Mouse (Mus musculus): Measurements from ENCODE around the gene Cacna2d3. TPM values are rescaled to one million over a fixed set of nuclear protein-coding genes. Genes with fewer than 3 reads are reported as not detected.

The Cacna2d3 gene
- polyA plus RNA-seq, 1 experiment from 2014 or later, result 1.1 TPM

GRCm38 (mm10) chr14:29707561-29708335 is 13.9 kb downstream of the Cacna2d3 start:
- Histone ChIP-seq H3K9me3 (no peaks in the 10 kb centered on the region), H3K4me3 (no peak overlapping the region), H3K36me3 (no peaks in the 10 kb centered on the region), H3K4me1 (peaks cover 14% of the 10 kb centered on the region), H3K27ac (no peak overlapping the region), H3K27me3 (ENCODE audit: insufficient read depth, poor library complexity, severe bottlenecking) (peaks cover 33% of the 10 kb centered on the region)
- DNase-seq (ENCODE audit: low spot score), result no peak
- WGBS, result 30% methylated on average over 18 of the region's 18 CpGs

GRCm38 (mm10) chr14:29702762-29703161 is 18.9 kb downstream of the Cacna2d3 start:
- H3K9me3 ChIP-seq, result no peaks in the 10 kb centered on the region
- H3K36me3 ChIP-seq, result no peaks in the 10 kb centered on the region
- H3K4me1 ChIP-seq, result peaks cover 8% of the 10 kb centered on the region
- DNase-seq (ENCODE audit: low spot score), result no peak
- peaks cover 10% of the 10 kb centered on the region for H3K27me3 ChIP-seq (ENCODE audit: insufficient read depth, poor library complexity, severe bottlenecking)
- no peak overlapping the region for H3K27ac ChIP-seq
- no peak overlapping the region for H3K4me3 ChIP-seq
- 49% methylated on average over 5 of the region's 5 CpGs for WGBS

GRCm38 (mm10) chr14:29696131-29696530 is 25.5 kb downstream of the Cacna2d3 start:
- WGBS, result 8% methylated on average over 3 of the region's 3 CpGs
- Histone ChIP-seq H3K36me3 (no peaks in the 10 kb centered on the region), H3K4me1 (no peaks in the 10 kb centered on the region)

GRCm38 (mm10) chr14:29672436-29673050 is 49.1 kb downstream of the Cacna2d3 start:
- 0 out of 2 replicates have a peak, but pooled peaks cover 3% of the 10 kb centered on the region for H3K4me1 ChIP-seq
- H3K36me3 ChIP-seq, result no peaks in the 10 kb centered on the region
- H3K27ac ChIP-seq, result no peak overlapping the region
- DNase-seq (ENCODE audit: low spot score), result peak; percentile 59
- H3K9me3 ChIP-seq, result no peaks in the 10 kb centered on the region
- WGBS, result 48% methylated on average over 1 of the region's 1 CpGs
- H3K4me3 ChIP-seq, result no peak overlapping the region
- no peaks in the 10 kb centered on the region for H3K27me3 ChIP-seq (ENCODE audit: insufficient read depth, poor library complexity, severe bottlenecking)

More at GRCm38 (mm10) chr14:29696131-29696530, 25.5 kb downstream of the Cacna2d3 start:
- no peak overlapping the region for H3K4me3 ChIP-seq
- peaks cover 6% of the 10 kb centered on the region; the same call in 1 of the 2 replicates for H3K27me3 ChIP-seq (ENCODE audit: insufficient read depth, poor library complexity, severe bottlenecking)
- H3K27ac ChIP-seq, result no peak overlapping the region
- no peak for DNase-seq (ENCODE audit: low spot score)
- no peaks in the 10 kb centered on the region for H3K9me3 ChIP-seq

GRCm38 (mm10) chr14:29669826-29670225 is 51.8 kb downstream of the Cacna2d3 start:
- H3K27me3 ChIP-seq (ENCODE audit: insufficient read depth, poor library complexity, severe bottlenecking), result no peaks in the 10 kb centered on the region
- no peaks in the 10 kb centered on the region for H3K36me3 ChIP-seq
- WGBS, result 81% methylated on average over 5 of the region's 5 CpGs
- H3K4me1 ChIP-seq, result 0 out of 2 replicates have a peak, but pooled peaks cover 3% of the 10 kb centered on the region
- no peak overlapping the region for H3K4me3 ChIP-seq
- H3K9me3 ChIP-seq, result no peaks in the 10 kb centered on the region
- no peak for DNase-seq (ENCODE audit: low spot score)
- no peak overlapping the region for H3K27ac ChIP-seq

GRCm38 (mm10) chr14:29657006-29657405 is 64.7 kb downstream of the Cacna2d3 start:
- no peaks in the 10 kb centered on the region for H3K27me3 ChIP-seq (ENCODE audit: insufficient read depth, poor library complexity, severe bottlenecking)
- H3K9me3 ChIP-seq, result no peaks in the 10 kb centered on the region
- H3K4me3 ChIP-seq, result no peak overlapping the region
- no peaks in the 10 kb centered on the region for H3K4me1 ChIP-seq
- peak; percentile 83 for DNase-seq (ENCODE audit: low spot score)
- H3K27ac ChIP-seq, result no peak overlapping the region
- H3K36me3 ChIP-seq, result no peaks in the 10 kb centered on the region
- 46% methylated on average over 1 of the region's 1 CpGs for WGBS

- WGBS, result 74% methylated on average over 5 of the region's 5 CpGs
These were observed 71.1 kb downstream of the Cacna2d3 start for GRCm38 (mm10) chr14:29650591-29650990.

GRCm38 (mm10) chr14:29648721-29649120 is 72.9 kb downstream of the Cacna2d3 start:
- no peak for DNase-seq (ENCODE audit: low spot score)
- H3K27ac ChIP-seq, result no peak overlapping the region
- H3K9me3 ChIP-seq, result no peaks in the 10 kb centered on the region
- no peaks in the 10 kb centered on the region for H3K4me1 ChIP-seq
- no peaks in the 10 kb centered on the region for H3K27me3 ChIP-seq (ENCODE audit: insufficient read depth, poor library complexity, severe bottlenecking)
- H3K4me3 ChIP-seq, result no peak overlapping the region
- no peaks in the 10 kb centered on the region for H3K36me3 ChIP-seq
- WGBS, result 62% methylated on average over 6 of the region's 6 CpGs

More at GRCm38 (mm10) chr14:29650591-29650990, 71.1 kb downstream of the Cacna2d3 start:
- no peak for DNase-seq (ENCODE audit: low spot score)
- Histone ChIP-seq H3K36me3 (no peaks in the 10 kb centered on the region), H3K9me3 (no peaks in the 10 kb centered on the region), H3K4me1 (no peaks in the 10 kb centered on the region), H3K4me3 (no peak overlapping the region), H3K27ac (no peak overlapping the region), H3K27me3 (ENCODE audit: insufficient read depth, poor library complexity, severe bottlenecking) (no peaks in the 10 kb centered on the region)

- 69% methylated on average over 11 of the region's 11 CpGs for WGBS
- no peak for DNase-seq (ENCODE audit: low spot score)
These were observed 76.2 kb downstream of the Cacna2d3 start for GRCm38 (mm10) chr14:29645421-29645820.

GRCm38 (mm10) chr14:29643217-29643616 is 78.4 kb downstream of the Cacna2d3 start:
- no peaks in the 10 kb centered on the region for H3K36me3 ChIP-seq
- 81% methylated on average over 4 of the region's 4 CpGs for WGBS
- H3K27me3 ChIP-seq (ENCODE audit: insufficient read depth, poor library complexity, severe bottlenecking), result no peaks in the 10 kb centered on the region
- no peak for DNase-seq (ENCODE audit: low spot score)
- H3K27ac ChIP-seq, result no peak overlapping the region
- H3K4me3 ChIP-seq, result no peak overlapping the region
- no peaks in the 10 kb centered on the region for H3K9me3 ChIP-seq
- no peaks in the 10 kb centered on the region for H3K4me1 ChIP-seq

More at GRCm38 (mm10) chr14:29645421-29645820, 76.2 kb downstream of the Cacna2d3 start:
- Histone ChIP-seq H3K4me1 (no peaks in the 10 kb centered on the region), H3K9me3 (no peaks in the 10 kb centered on the region), H3K4me3 (no peak overlapping the region), H3K27me3 (ENCODE audit: insufficient read depth, poor library complexity, severe bottlenecking) (no peaks in the 10 kb centered on the region), H3K36me3 (no peaks in the 10 kb centered on the region), H3K27ac (no peak overlapping the region)

GRCm38 (mm10) chr14:29639266-29639665 is 82.4 kb downstream of the Cacna2d3 start:
- no peak overlapping the region for H3K27ac ChIP-seq
- no peaks in the 10 kb centered on the region for H3K36me3 ChIP-seq
- H3K4me3 ChIP-seq, result no peak overlapping the region
- DNase-seq (ENCODE audit: low spot score), result no peak
- 77% methylated on average over 3 of the region's 3 CpGs for WGBS
- H3K4me1 ChIP-seq, result no peaks in the 10 kb centered on the region
- H3K27me3 ChIP-seq (ENCODE audit: insufficient read depth, poor library complexity, severe bottlenecking), result no peaks in the 10 kb centered on the region
- no peaks in the 10 kb centered on the region for H3K9me3 ChIP-seq

GRCm38 (mm10) chr14:29628213-29628612 is 93.5 kb downstream of the Cacna2d3 start:
- WGBS, result 74% methylated on average over 8 of the region's 8 CpGs

GRCm38 (mm10) chr14:29612436-29612835 is 109.2 kb downstream of the Cacna2d3 start:
- H3K36me3 ChIP-seq, result no peaks in the 10 kb centered on the region
- no peak for DNase-seq (ENCODE audit: low spot score)
- no peak overlapping the region for H3K27ac ChIP-seq
- H3K4me3 ChIP-seq, result no peak overlapping the region
- H3K4me1 ChIP-seq, result no peaks in the 10 kb centered on the region
- H3K27me3 ChIP-seq (ENCODE audit: insufficient read depth, poor library complexity, severe bottlenecking), result no peaks in the 10 kb centered on the region
- H3K9me3 ChIP-seq, result no peaks in the 10 kb centered on the region
- WGBS, result 90% methylated on average over 5 of the region's 5 CpGs

More at GRCm38 (mm10) chr14:29628213-29628612, 93.5 kb downstream of the Cacna2d3 start:
- Histone ChIP-seq H3K4me3 (no peak overlapping the region), H3K36me3 (no peaks in the 10 kb centered on the region), H3K27me3 (ENCODE audit: insufficient read depth, poor library complexity, severe bottlenecking) (no peaks in the 10 kb centered on the region), H3K27ac (no peak overlapping the region), H3K9me3 (no peaks in the 10 kb centered on the region), H3K4me1 (no peaks in the 10 kb centered on the region)
- DNase-seq (ENCODE audit: low spot score), result no peak

Measured in heart, embryonic 10.5 days (tissue).